Mouse (Mus musculus) adrenal gland, adult 18-20 months (tissue): Measurements from ENCODE around the gene Rreb1. TPM values are rescaled to one million over a fixed set of nuclear protein-coding genes. Genes with fewer than 3 reads are reported as not detected.
"Not testable (repeated sequence)": the region's sequence is repeated elsewhere in the genome, so short reads cannot be mapped to it uniquely, and the experiment has no call there.

Experiments used
- DNase-seq, 2 experiments: peaks; one replicate each; pipeline ENCODE4 v3.0.0; 2021 to 2022; ENCODE audit warnings: low spot score in 2 of 2
- total RNA-seq, 2 experiments: library from RNA; stranded (reverse); gene quantifications; 1 replicate in 1 of 2; 2 replicates in 1 of 2; pipeline ENCODE4 v1.2.3; 2021

Gene Rreb1
- total RNA-seq, 2 experiments from 2014 or later, result 41.1 to 48.4 TPM

DNA sequence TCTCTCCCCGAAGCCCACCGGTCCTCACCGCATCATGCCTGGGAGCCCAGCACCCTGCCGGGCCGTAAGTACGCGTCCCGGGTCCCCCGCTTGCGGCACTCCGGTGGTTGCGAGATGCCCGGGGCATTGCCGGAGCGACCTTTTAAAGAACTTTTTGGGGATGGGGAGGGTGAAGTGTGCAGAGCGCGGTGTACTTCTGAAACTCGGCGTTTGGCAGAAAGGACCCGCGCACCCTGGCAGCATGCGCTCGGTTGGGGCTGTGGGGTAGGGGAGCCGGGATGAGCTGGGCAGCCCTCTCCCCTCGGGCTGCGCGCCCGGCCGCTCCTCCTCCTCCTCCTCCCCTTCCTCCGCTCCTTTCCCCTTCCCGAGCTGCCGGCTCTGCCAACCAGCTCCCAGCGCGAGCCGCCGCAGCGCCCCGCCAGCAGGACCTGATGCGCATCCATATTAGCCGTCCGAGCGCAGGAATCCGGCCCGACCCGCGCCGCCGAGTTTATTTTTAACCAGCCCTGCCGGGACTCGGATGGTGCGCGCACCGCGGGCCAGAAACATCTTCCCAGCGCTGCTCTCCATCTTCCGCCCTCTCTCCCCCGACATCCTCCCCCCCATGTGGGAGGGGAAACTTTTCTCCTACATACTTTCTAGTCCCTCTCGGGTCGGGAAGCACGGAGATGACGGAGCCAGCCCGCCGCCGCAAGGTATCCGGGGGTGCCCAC, 48.2 kb downstream of the Rreb1 start:
- peak; percentile 71 to 75 for DNase-seq

- DNase-seq, result no peak
Measured at GRCm38 (mm10) chr13:37826994-37827262, 48.7 kb downstream of the Rreb1 start.

DNA sequence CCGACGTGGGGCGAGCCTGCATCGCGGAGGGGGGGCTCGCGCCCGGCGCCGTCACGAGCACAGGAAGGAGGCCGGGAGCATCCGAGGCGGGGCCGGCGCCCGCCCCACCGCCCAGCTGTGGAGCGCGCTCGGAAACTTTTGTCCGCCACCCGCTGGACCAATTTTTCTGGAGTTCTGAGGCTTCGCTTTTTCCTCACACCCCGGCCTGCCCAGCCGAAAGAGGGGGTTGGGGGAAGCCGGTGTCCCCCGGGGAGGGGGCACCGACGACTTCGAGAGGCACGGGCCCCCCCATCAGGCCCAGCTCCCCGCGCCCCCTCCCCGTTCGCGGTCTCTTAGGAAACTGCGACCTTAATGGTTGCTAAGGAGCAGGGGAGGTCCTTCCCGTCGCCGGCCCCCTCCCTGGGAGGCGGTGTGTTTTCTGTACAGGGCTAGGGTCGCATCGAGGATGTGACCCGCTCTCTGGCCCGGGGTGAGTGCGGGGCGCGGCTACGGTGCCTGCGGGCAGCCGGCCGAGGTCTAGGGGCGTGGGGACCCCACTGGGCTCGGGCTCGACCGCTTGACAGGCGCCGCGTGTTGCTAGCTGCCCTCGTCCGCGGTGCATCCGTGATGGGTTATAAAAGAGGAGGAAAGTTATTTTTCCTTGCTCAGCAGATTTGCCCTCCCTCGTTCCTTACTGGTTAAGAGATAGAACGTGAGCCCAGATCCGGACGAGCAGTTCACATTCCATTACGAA, 49.2 kb downstream of the Rreb1 start:
- peak; percentile 66 to 74 for DNase-seq

- no peak for DNase-seq
Measured at GRCm38 (mm10) chr13:37827996-37828579, 49.9 kb downstream of the Rreb1 start.

DNA sequence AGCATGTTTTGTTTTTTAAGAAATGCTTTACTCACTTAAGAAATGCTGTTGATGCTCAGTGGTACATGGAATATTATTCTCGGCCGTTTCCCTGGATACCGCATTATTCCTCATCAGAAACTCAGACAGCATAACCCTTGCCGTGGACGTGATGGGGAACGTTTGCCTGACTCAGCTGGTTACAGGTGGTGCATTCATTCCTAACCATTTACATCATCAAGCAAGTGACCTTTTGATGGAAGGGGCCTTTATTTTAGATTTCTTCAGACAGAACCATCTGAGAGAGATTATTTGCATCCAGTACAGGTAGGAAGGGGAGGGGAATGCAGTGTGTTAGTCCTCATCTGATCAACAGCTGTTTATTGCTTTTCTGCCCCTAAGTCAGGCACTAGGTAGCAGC, 50.7 kb downstream of the Rreb1 start:
- DNase-seq, result no peak

GRCm38 (mm10) chr13:37830256-37830655, 52.1 kb downstream of the Rreb1 start:
- DNase-seq, result no peak

GRCm38 (mm10) chr13:37830874-37831311, 52.7 kb downstream of the Rreb1 start:
- DNase-seq, result peak in 1 of 2 experiments; percentile 43

DNA sequence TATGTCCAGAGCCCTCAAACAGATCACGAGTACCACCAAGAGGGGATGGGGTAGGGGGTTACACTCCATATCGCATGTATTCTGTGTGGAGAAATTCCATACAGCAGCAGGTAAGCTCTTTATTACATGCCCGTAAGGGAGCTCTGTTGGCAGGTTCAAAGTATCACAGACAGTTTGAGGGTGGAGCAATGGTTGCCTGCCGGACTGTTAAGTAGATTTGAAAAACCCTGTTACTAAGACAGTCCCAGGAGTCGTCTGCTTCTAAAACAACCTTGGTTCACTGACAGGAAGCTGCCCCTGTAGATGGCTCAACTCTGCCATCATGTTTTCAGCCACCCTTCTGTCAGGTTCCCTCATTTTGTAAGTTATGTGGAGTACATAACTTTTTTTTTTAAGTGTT, 54.3 kb downstream of the Rreb1 start:
- no peak for DNase-seq

DNA sequence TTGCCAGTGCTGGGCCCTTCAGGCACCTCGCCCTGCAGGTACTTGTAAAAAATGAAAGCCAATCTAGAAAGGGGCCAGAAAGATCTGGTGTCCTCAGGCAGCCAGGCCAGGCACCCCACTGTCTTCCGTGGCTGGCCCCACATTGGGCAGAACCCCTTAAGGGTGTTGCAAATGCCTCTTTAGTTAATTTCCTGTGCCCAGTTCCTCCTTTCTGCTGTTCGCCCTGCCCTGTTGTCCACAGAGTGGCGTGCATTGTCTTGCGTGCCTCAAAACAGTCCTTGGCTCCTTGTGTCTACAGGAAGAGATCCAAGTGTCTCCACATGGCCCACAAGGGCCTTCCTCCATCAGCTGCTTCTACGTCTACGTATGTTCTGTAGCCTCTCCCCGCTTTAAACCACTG, 55.3 kb downstream of the Rreb1 start:
- no peak for DNase-seq

- no peak for DNase-seq
Measured at GRCm38 (mm10) chr13:37835296-37835695, 57.1 kb downstream of the Rreb1 start.

- not testable (repeated sequence) for DNase-seq
Measured at GRCm38 (mm10) chr13:37835811-37836210, 57.6 kb downstream of the Rreb1 start.

DNA sequence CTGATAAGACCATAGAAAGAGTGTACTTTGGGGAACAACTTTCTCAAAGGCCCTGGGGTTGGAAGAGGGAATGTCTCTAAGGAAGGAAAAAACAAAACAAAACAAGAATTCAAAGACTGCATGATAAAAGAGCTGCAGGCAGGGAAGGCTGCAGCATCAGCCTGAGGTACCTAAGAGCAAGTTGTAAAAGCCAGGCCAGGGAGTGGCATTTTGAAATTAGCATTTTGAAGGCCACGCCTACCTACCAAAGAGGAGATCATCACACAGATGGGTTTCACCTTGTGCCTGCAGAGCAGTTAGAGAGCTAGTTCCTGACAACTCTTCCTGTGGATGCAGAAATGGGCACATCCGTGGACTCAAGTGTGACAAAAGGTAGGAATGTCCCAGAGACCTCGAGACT, 59.2 kb downstream of the Rreb1 start:
- no peak for DNase-seq

DNA sequence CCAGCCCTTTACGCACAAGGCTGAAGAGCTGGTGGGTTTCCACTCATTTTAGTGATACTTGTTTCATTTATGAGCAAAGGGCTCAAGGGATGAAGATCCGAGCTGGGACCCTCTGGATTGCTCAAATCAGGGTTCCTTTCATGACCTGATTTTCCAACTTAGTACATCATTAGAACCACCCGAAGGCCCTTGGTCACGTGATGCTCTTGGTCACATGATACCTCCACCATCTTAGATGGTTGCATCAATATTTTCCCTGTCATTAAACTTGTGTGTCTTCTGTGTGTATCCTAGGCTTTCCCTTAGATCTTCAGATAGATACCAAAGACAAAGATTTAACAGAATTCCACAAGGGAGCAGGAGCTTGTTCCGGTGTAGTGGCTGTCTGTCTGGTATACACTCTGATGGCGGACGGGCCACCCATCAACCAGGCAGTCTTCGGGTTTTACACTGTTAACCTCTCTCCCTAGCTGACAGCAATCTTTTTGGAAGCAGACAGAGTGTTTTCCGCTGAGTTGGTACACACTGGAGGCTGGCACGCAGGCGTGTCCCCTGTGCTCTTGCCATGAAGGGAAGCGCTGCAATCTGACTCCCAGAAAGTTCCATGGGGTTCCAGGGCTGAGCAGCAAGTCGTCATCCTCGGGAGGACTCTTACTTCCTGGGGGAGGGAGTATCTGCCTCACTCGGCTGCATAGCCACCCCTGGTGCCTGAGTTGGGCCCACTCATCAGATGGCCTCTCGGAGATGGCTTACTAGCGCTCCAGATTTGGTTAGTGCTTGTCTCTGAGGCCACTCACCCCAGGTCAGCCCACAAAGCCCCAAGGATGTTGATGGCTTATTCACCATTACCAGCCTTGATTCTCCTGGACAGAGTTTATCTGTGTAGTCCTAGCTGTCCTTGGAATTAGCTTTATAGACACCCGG, 60.3 kb downstream of the Rreb1 start:
- DNase-seq, result no peak

GRCm38 (mm10) chr13:37843241-37843640, 65.0 kb downstream of the Rreb1 start:
- no peak for DNase-seq

DNA sequence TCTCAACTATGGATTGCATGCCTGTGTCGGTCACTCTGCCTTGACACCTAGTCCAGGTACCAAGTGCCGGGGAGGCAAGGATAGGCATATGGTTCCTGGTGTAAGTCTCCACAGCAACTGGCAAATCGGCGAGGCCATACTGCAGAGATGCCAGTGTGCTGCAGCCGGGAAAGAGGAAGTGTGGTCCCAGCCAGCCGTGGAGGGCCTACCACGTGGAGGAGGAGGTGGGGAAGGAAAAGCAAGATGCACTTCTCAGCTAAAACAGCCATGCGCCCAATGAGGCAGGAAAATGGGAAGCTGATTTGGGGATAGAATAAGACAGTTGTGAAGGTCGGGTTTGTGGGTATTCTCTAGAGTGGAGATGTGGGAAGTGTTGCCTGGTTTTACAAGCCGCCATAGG, 65.6 kb downstream of the Rreb1 start:
- DNase-seq, result no peak

DNA sequence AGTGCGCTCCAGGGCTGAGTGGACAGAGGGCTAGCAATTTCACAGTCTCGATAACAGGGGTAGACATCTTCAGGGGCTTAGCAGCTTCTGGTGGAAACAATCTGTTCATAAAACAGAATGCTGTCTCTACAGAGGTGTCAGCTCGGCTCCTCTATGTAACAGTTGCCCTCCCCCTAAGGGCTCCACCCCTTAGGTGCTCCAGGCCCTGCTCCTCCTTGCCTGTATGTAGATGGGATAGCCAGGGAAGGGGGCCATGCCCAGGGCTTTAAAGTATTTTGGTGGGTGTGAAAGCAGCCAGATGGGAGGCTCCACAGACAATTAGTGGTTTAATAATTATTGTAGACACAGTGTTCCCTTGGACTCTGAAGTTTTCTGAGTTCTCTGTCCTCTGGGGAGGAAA, 67.0 kb downstream of the Rreb1 start:
- DNase-seq, result no peak

- DNase-seq, result no peak
Measured at GRCm38 (mm10) chr13:37845641-37846040, 67.4 kb downstream of the Rreb1 start.

DNA sequence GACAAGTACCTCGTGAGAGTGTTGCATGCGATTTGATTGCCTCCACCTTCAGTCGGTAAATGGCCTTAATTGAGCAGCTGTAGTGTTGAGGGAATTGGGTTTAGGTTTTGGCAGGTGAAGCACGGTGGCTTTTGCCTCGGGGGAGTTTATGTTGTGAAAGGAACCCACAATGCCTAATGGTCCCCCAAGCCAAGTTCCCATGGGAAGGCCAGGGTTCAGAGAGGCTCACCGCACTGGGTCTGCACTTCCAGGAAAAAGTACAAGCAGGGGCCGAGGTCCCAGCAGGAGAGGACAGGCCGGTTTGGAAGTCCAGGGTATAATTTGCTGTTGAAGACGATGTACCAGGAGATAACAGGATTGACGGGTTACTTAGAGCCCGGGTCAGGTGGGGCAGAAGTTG, 68.3 kb downstream of the Rreb1 start:
- no peak for DNase-seq

DNA sequence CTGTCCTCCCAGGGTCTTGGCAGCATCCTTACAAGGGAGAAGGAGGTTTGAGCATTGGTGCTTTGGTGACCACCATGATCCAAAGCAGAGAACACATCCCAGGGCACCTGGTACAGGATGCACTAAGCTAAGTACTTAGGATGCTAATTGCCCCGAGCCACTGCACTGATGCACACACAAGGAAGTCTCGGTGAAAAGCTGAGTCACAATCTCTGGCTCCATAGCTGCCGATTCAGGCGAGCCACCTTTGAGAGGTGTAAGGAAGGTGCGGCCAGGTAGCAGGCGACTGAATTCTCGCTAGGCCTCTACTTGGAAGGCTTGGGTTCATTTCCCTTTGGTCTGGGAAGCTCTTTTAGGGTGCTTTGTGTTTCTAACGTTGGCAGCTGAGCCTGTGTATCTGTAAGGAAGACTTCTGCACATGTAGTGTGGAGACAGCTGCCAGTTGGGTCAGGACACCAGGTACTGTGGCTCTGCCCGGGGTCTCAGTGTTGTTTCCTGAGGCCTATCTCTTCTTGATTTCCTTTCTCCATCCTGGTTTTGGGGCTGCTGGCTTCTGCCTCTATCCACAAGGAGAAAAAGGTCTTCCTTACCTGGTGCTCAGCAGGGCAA, 68.9 kb downstream of the Rreb1 start:
- no peak for DNase-seq

GRCm38 (mm10) chr13:37847601-37848358, 69.6 kb downstream of the Rreb1 start:
- DNase-seq, result peak; percentile 57 to 66
